Mouse (Mus musculus) G1E (cell line): ENCODE data around the gene Rac1. TPM values are rescaled to one million over a fixed set of nuclear protein-coding genes. Genes with fewer than 3 reads are reported as not detected.

Source experiments
- ATAC-seq: 2 replicates; pipeline ENCODE4 v1.8.0; 2016; ENCODE audit warnings: mild to moderate bottlenecking; ENCODE audit not compliant: insufficient number of reproducible peaks, poor library complexity, low FRiP score, severe bottlenecking; ENCODE audit errors: extremely low read depth
- DNase-seq: peaks from one replicate; pipeline ENCODE4 v3.0.0; 2012; ENCODE audit warnings: low spot score
- H3K27me3 ChIP-seq: 2 replicates; pipeline ENCODE4 v1.6.1; 2012; ENCODE audit warnings: mild to moderate bottlenecking, low read length, inconsistent platforms; ENCODE audit not compliant: insufficient read depth
- H3K36me3 ChIP-seq: replicated peaks from 2 replicates; pipeline ENCODE3; 2012; ENCODE audit warnings: mild to moderate bottlenecking, inconsistent platforms
- H3K4me1 ChIP-seq: 2 replicates; pipeline ENCODE4 v1.6.1; 2012; ENCODE audit warnings: low read depth, low read length, inconsistent platforms, mixed read lengths; ENCODE audit not compliant: insufficient read depth
- H3K4me3 ChIP-seq: 2 replicates; pipeline ENCODE4 v1.5.1; 2012; ENCODE audit warnings: low read depth, mild to moderate bottlenecking, inconsistent platforms, low read length, moderate library complexity, mixed read lengths
- H3K9me3 ChIP-seq: replicated peaks from 2 replicates; pipeline ENCODE4 v1.6.1; 2012; ENCODE audit warnings: inconsistent platforms
- CTCF ChIP-seq: IDR thresholded peaks from 2 replicates; pipeline ENCODE4 v1.5.1; 2012; ENCODE audit warnings: low read depth, low read length, inconsistent platforms, mixed read lengths
- GATA1 ChIP-seq: IDR thresholded peaks from 2 replicates; pipeline ENCODE4 v1.6.1; 2012; ENCODE audit warnings: borderline replicate concordance, low read length, inconsistent platforms, mixed read lengths
- GATA2 ChIP-seq: IDR thresholded peaks from 2 replicates; pipeline ENCODE4 v1.6.1; 2012; ENCODE audit warnings: low read depth, low read length, inconsistent platforms, borderline replicate concordance
- POLR2AphosphoS5 ChIP-seq: IDR thresholded peaks from 2 replicates; pipeline ENCODE4 v1.6.1; 2012; ENCODE audit warnings: low read depth, low read length, inconsistent platforms; ENCODE audit not compliant: insufficient replicate concordance
- TAL1 ChIP-seq: conservative IDR thresholded peaks from 2 replicates; pipeline ENCODE4 v1.6.1; 2012; ENCODE audit warnings: low read depth, low read length, inconsistent platforms, mixed read lengths
- polyA plus RNA-seq: library from polyadenylated mRNA; stranded (reverse); fragments of >175 nt; gene quantifications from 2 replicates; pipeline ENCODE4 v1.2.3, GENCODE M21; 2012
- total RNA-seq, 2 experiments: library from RNA; stranded (forward) in 1 of 2; stranded (reverse) in 1 of 2; fragments of 200-1000 nt in 1 of 2; fragments of >200 nt in 1 of 2; fragmentation: Nextera tagmentation in 1 of 2; gene quantifications; 2 replicates each; pipeline ENCODE4 v1.2.3; 2014 to 2017

The Rac1 gene
- total and polyA plus RNA-seq, 3 experiments, result 93.2 to 802 (median 150) TPM

- TF ChIP-seq POLR2AphosphoS5, result no peak
- TF ChIP-seq TAL1, result no peak
- no peak for TF ChIP-seq GATA1
- TF ChIP-seq GATA2, result no peak
- no peak for TF ChIP-seq CTCF
- DNase-seq (no peak), ATAC-seq (no peak)
- no peak overlapping the region for H3K4me3 ChIP-seq
- H3K36me3 ChIP-seq, result peaks cover 94% of the 10 kb centered on the region
- 0 out of 2 replicates have a peak, but pooled peaks cover 3% of the 10 kb centered on the region for H3K4me1 ChIP-seq
- H3K9me3 ChIP-seq, result no peaks in the 10 kb centered on the region
- H3K27me3 ChIP-seq, result no peaks in the 10 kb centered on the region
Observed at GRCm38 (mm10) chr5:143491736-143492135, 36.1 kb downstream of the Rac1 start.

GRCm38 (mm10) chr5:143489749-143490342 lies 38.0 kb downstream of the Rac1 start:
- H3K36me3 ChIP-seq, result peaks cover 98% of the 10 kb centered on the region

GRCm38 (mm10) chr5:143487998-143488397 lies 39.8 kb downstream of the Rac1 start:
- H3K4me3 ChIP-seq, result no peak overlapping the region
- TF ChIP-seq POLR2AphosphoS5 (no peak), GATA1 (no peak), TAL1 (no peak), CTCF (no peak)
- peaks cover 7% of the 10 kb centered on the region; the same call in 1 of the 2 replicates for H3K4me1 ChIP-seq
- DNase-seq (no peak), ATAC-seq (no peak)
- peaks cover 98% of the 10 kb centered on the region for H3K36me3 ChIP-seq
- H3K9me3 ChIP-seq, result no peaks in the 10 kb centered on the region
- H3K27me3 ChIP-seq, result no peaks in the 10 kb centered on the region

More at GRCm38 (mm10) chr5:143489749-143490342, 38.0 kb downstream of the Rac1 start:
- no peak for ATAC-seq
- DNase-seq, result no peak
- no peak overlapping the region for H3K4me3 ChIP-seq
- no peaks in the 10 kb centered on the region for H3K9me3 ChIP-seq
- no peaks in the 10 kb centered on the region for H3K27me3 ChIP-seq
- TF ChIP-seq POLR2AphosphoS5 (no peak), GATA1 (no peak), GATA2 (no peak), TAL1 (no peak), CTCF (no peak)
- H3K4me1 ChIP-seq, result peaks cover 7% of the 10 kb centered on the region; the same call in 1 of the 2 replicates

GRCm38 (mm10) chr5:143487193-143487592 lies 40.6 kb downstream of the Rac1 start:
- Histone ChIP-seq H3K4me3 (no peak overlapping the region), H3K4me1 (peaks cover 7% of the 10 kb centered on the region; the same call in 1 of the 2 replicates), H3K9me3 (no peaks in the 10 kb centered on the region), H3K27me3 (no peaks in the 10 kb centered on the region), H3K36me3 (peaks cover 98% of the 10 kb centered on the region)
- DNase-seq, result no peak
- no peak for ATAC-seq
- TF ChIP-seq TAL1 (no peak), GATA1 (no peak), GATA2 (no peak), POLR2AphosphoS5 (no peak), CTCF (no peak)

- H3K27me3 ChIP-seq, result no peaks in the 10 kb centered on the region
- H3K9me3 ChIP-seq, result no peaks in the 10 kb centered on the region
- H3K4me1 ChIP-seq, result peaks cover 6% of the 10 kb centered on the region; the same call in 1 of the 2 replicates
- DNase-seq, result no peak
- H3K4me3 ChIP-seq, result no peak overlapping the region
- TF ChIP-seq GATA1, result no peak
- no peak for TF ChIP-seq POLR2AphosphoS5
- TF ChIP-seq CTCF, result no peak
- no peak for TF ChIP-seq TAL1
- TF ChIP-seq GATA2, result no peak
- peaks cover 95% of the 10 kb centered on the region for H3K36me3 ChIP-seq
- no peak for ATAC-seq
Observed at GRCm38 (mm10) chr5:143484955-143485354, 42.9 kb downstream of the Rac1 start.

GRCm38 (mm10) chr5:143477901-143478300 lies 49.9 kb downstream of the Rac1 start:
- DNase-seq (no peak), ATAC-seq (no peak)
- Histone ChIP-seq H3K36me3 (peaks cover 97% of the 10 kb centered on the region), H3K4me1 (peaks cover 5% of the 10 kb centered on the region; the same call in 1 of the 2 replicates), H3K9me3 (no peaks in the 10 kb centered on the region), H3K27me3 (no peaks in the 10 kb centered on the region), H3K4me3 (no peak overlapping the region)
- TF ChIP-seq GATA1 (no peak), GATA2 (no peak), POLR2AphosphoS5 (no peak), CTCF (no peak), TAL1 (no peak)
